Mouse (Mus musculus): ENCODE results near the gene Hoxb7. TPM values are rescaled to one million over a fixed set of nuclear protein-coding genes. Genes with fewer than 3 reads are reported as not detected.

Gene Hoxb7
- polyA plus RNA-seq, 1 experiment: not detected

DNA sequence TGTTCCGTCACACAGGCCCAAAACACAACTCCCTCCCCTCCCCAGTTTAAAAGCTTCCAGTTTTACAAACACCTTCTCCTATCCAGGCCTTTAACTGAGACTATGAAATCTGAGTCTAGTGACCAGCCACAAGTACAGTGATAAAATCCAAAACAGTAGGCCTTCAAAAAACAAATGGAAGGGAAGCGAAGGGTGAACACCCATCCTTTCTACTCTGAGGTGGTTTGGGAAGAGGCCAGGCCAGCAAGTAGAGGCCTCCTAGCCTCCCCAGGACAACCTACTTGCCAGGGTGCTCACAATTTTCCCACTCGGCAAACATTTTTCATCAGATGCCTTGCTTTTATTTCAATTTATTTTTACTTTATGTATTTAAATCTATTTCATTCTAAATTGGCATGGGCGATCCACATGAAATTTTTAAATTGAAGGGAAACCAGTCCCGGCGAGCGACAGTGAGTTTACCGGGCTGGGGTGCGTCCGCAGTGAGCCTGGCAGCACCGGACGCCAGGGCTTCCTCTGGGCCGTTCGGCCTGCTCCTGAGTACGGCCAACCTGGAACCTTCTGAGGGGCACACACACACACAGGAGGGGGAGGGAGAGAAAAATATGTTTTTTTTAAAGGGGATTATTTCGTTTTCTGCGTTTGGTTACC is 4.4 kb downstream of the Hoxb7 start:
- Histone ChIP-seq H3K4me3 (ENCODE audit: insufficient read depth, low read depth, low read length) (no peak overlapping the region), H3K27ac (ENCODE audit: insufficient read depth, low read depth, low read length) (no peak overlapping the region), H3K4me1 (ENCODE audit: control insufficient read depth, insufficient read depth, low read length) (no peaks in the 10 kb centered on the region)
- no peak for TF ChIP-seq POLR2A (IDR thresholded peaks at IDR 0.05; ENCODE audit: insufficient read depth, low read depth, low read length)
- no peak for TF ChIP-seq CTCF (IDR thresholded peaks at IDR 0.05; ENCODE audit: insufficient read depth, low read depth, low read length)
- WGBS: 13% methylated on average over 17 of the region's 17 CpGs

DNA sequence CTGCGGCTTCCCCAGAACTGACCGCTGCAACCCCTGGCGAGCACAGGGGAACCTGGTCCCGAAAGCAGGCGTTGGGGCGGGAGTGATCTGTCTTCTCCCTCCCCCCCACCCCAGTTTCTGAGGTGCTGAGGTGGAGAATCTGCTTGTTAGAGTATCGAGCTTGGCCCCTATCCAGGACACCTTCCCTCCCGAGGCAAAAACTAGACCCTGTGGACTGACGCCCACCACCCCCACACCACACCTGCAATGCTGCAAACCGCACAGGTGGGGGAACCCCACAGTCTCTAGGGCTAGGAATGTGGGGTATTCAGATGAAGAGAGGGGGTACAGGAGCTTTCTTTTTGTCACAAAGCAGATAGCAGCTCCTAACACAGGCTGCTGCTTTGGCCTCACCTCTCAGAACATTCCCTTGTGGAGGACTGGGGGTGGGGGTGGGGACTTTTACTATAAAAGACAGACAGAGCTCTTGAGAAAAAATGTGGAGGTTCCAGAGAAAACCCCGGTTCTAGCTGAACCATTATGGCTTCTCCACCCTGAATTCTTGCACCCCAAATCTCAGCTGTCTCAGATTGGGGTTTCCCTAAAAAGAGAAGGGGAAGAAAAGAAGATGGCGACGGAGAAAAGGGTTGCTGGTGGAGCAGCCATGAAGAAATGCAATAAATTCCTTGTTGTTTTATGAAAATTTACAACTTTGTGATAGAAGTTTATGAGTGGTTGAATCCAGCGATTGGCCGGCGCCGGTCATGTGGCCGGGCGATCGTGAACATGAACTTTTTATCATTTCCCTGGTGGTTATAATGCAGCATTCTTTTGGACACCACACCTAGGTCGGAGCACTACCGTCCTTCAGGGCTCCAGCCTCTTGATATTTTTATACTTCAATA is 5.5 kb downstream of the Hoxb7 start, which contains the start of gene Hoxb6:
Gene Hoxb6, plus strand, starts transcription at position 796 of the 884 bp plus-strand sequence.
- Histone ChIP-seq H3K4me3 (ENCODE audit: insufficient read depth, low read depth, low read length) (no peak within 1 kb of the TSS), H3K4me1 (ENCODE audit: control insufficient read depth, insufficient read depth, low read length) (no peaks in the 10 kb centered on the region), H3K27ac (ENCODE audit: insufficient read depth, low read depth, low read length) (no peak within 1 kb of the TSS)
- TF ChIP-seq POLR2A (IDR thresholded peaks at IDR 0.05; ENCODE audit: insufficient read depth, low read depth, low read length): no peak
- no peak for TF ChIP-seq CTCF (IDR thresholded peaks at IDR 0.05; ENCODE audit: insufficient read depth, low read depth, low read length)
- 3% methylated on average over 22 of the region's 22 CpGs for WGBS

- TF ChIP-seq POLR2A (IDR thresholded peaks at IDR 0.05; ENCODE audit: insufficient read depth, low read depth, low read length) (no peak), CTCF (IDR thresholded peaks at IDR 0.05; ENCODE audit: insufficient read depth, low read depth, low read length) (no peak)
- 4% methylated on average over 12 of the region's 12 CpGs for WGBS
- Histone ChIP-seq H3K4me3 (ENCODE audit: insufficient read depth, low read depth, low read length) (no peak overlapping the region), H3K4me1 (ENCODE audit: control insufficient read depth, insufficient read depth, low read length) (no peaks in the 10 kb centered on the region), H3K27ac (ENCODE audit: insufficient read depth, low read depth, low read length) (no peak overlapping the region)
Measured at GRCm38 (mm10) chr11:96292565-96293301, 6.3 kb downstream of the Hoxb7 start.

- TF ChIP-seq POLR2A (IDR thresholded peaks at IDR 0.05; ENCODE audit: insufficient read depth, low read depth, low read length): no peak
- no peak for TF ChIP-seq CTCF (IDR thresholded peaks at IDR 0.05; ENCODE audit: insufficient read depth, low read depth, low read length)
- Histone ChIP-seq H3K4me3 (ENCODE audit: insufficient read depth, low read depth, low read length) (no peak overlapping the region), H3K27ac (ENCODE audit: insufficient read depth, low read depth, low read length) (no peak overlapping the region), H3K4me1 (ENCODE audit: control insufficient read depth, insufficient read depth, low read length) (no peaks in the 10 kb centered on the region)
- 1% methylated on average over 22 of the region's 22 CpGs for WGBS
Measured at GRCm38 (mm10) chr11:96293302-96293921, 7.0 kb downstream of the Hoxb7 start.

- Histone ChIP-seq H3K4me1 (ENCODE audit: control insufficient read depth, insufficient read depth, low read length) (no peaks in the 10 kb centered on the region), H3K27ac (ENCODE audit: insufficient read depth, low read depth, low read length) (no peak overlapping the region), H3K4me3 (ENCODE audit: insufficient read depth, low read depth, low read length) (no peak overlapping the region)
- WGBS: 1% methylated on average over 32 of the region's 32 CpGs
- TF ChIP-seq POLR2A (IDR thresholded peaks at IDR 0.05; ENCODE audit: insufficient read depth, low read depth, low read length): no peak
- no peak; the same call in 1 of the 2 replicates for TF ChIP-seq CTCF (IDR thresholded peaks at IDR 0.05; ENCODE audit: insufficient read depth, low read depth, low read length)
Measured at GRCm38 (mm10) chr11:96294245-96295091, 8.0 kb downstream of the Hoxb7 start.

DNA sequence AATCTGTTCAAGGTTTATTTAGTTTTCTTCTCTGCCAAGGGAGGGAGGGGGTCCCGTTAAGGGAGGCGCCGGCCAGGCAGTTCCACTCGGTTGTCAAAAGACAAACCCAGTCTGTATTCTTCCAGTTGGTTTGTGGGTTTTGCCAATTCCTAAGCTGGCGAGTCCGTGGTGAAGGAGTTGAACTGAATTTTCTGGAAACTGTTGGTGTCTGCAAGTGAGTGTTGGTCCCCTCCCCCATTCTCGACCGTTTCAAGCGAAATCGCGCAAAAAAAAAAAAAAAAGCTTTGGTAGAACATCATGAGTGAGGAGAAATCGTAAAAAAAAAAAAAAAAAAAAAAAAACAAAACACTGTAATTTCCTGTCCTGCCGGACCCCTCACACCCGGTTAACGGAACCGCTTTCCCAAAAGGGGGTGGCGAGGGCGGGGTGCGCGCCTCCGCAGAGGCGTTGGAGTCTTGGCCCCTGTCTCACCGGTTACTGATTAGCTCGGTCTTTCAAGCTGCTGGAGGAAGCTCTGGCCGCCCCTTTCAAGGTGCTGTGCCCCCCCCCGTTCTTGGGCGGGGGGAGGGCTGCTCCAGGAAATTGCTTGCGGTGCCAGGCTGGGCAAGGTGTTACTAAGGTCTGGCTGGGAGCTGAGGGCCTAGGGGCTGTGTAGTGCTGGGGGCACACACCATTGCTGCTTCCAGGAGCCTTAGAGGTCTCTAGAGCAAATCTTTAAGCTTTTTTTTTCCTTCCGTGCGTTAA is 8.8 kb downstream of the Hoxb7 start:
- no peaks in the 10 kb centered on the region for H3K4me1 ChIP-seq (ENCODE audit: control insufficient read depth, insufficient read depth, low read length)
- no peak for TF ChIP-seq CTCF (IDR thresholded peaks at IDR 0.05; ENCODE audit: insufficient read depth, low read depth, low read length)
- TF ChIP-seq POLR2A (IDR thresholded peaks at IDR 0.05; ENCODE audit: insufficient read depth, low read depth, low read length): no peak
- no peak overlapping the region for H3K4me3 ChIP-seq (ENCODE audit: insufficient read depth, low read depth, low read length)
- 1% methylated on average over 30 of the region's 30 CpGs for WGBS
- no peak overlapping the region for H3K27ac ChIP-seq (ENCODE audit: insufficient read depth, low read depth, low read length)

DNA sequence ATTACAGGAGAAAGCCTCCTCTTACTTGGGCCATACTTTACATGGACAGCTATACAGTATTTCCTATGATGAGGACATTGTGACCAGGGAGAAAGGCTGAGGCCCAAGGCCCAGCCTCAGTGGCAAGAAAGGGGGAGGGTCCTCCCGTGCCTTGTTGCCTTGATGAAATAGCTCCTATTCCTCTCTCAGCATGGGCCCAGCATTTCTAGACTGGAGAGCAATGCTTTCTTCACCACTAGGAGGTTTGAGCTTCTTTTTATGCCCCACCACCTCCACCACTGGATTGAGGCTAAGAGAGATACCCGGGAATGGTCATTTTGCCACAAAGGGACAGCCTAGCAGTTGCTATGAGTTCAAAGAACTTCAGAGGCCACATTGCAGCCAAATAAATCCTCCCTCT is 10.6 kb downstream of the Hoxb7 start:
- WGBS: 3% methylated on average over 2 of the region's 2 CpGs
- TF ChIP-seq CTCF (IDR thresholded peaks at IDR 0.05; ENCODE audit: insufficient read depth, low read depth, low read length): no peak
- no peak for TF ChIP-seq POLR2A (IDR thresholded peaks at IDR 0.05; ENCODE audit: insufficient read depth, low read depth, low read length)
- no peak overlapping the region for H3K27ac ChIP-seq (ENCODE audit: insufficient read depth, low read depth, low read length)
- H3K4me3 ChIP-seq (ENCODE audit: insufficient read depth, low read depth, low read length): no peak overlapping the region
- H3K4me1 ChIP-seq (ENCODE audit: control insufficient read depth, insufficient read depth, low read length): no peaks in the 10 kb centered on the region

All from olfactory bulb, adult 2 months (tissue).